Mouse (Mus musculus) adrenal gland, postnatal 10 days (tissue): Measurements from ENCODE around the gene Fgf23. TPM values are rescaled to one million over a fixed set of nuclear protein-coding genes. Genes with fewer than 3 reads are reported as not detected.

Experiments
- DNase-seq: peaks from one replicate; pipeline ENCODE4 v3.0.0; 2021; ENCODE audit warnings: mixed read lengths
- total RNA-seq, 2 experiments: library from RNA; stranded (reverse); gene quantifications; 2 replicates each; pipeline ENCODE4 v1.2.3; 2021

Gene Fgf23
- total RNA-seq, 2 experiments from 2014 or later, result not detected

- no peak for DNase-seq
Measured at GRCm38 (mm10) chr6:127114753-127115456, 42.2 kb downstream of the Fgf23 start.

DNA sequence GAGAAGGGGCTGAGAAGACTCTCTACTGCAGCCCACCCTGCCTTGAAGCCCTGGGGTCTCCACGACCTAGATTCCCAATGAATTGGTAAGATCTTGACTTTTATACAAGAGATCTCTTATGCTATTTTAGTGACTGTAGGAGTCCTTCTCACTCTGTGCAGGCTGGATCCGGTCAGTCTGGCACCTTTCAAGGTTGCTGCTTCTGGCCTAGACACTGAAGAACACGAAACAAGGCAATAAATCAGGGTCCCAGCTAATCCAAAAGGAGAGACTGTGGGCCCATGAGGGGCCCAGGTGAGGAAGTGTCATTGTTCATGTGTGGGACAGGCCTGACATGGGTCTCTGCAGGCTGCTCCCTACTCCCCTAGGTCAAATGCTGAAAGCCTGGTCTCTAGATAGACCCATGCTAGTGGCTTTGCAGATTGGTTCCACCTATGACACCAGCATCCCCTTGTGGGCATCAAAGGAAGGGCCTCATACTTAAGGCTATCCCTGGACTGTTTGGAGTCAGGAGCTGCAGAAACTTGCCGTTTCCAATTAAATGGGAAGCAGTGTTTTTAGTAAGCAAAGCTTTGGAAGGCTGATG lies 49.6 kb downstream of the Fgf23 start:
- DNase-seq, result peak; percentile 60

DNA sequence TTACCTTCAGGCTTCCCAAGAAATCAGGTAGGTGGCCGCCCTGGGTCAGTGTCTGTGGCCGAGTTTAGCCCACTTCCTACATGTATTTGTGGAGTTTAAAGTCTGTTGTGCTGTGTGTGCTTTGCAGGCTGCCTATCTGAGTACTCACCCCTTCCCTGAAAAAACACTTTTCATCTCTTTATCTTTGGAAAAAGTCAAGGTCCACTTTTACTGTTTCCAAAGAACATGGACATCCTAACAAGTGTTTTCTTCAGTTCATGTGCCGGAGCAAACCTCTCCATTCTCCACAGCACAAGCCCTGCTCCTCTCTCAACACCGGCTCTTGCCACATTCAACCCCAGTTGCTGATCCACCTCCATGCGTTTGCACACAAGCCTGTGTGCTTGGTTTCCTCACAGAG lies 50.3 kb downstream of the Fgf23 start:
- DNase-seq, result no peak

DNA sequence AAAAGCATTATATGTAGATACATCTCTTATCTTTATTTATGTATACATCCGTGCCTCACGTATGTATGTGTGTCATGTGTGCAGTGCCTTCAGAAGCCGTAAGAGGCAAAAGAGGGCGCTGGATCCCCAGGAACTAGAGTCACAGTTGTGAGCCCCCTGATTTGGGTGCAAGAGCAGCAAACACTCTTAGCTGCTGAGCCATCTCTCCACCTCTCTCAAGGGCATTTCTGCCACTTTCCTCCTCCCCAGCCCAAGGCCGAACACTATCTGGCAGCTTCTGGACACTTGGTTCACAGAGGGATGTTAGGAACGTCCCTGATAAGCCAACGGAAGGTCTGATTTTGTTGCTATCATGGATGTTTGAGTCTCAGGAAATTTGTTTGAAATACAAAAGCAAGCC lies 50.8 kb downstream of the Fgf23 start:
- peak; percentile 47 for DNase-seq

GRCm38 (mm10) chr6:127129659-127130058 lies 57.0 kb downstream of the Fgf23 start:
- no peak for DNase-seq

GRCm38 (mm10) chr6:127130377-127130776 lies 57.7 kb downstream of the Fgf23 start:
- no peak for DNase-seq

Other genes starting within 250 kb of the Fgf23 start
- 100 to 1,000 TPM; 413 to 455 TPM for gene Ndufa9, start 223.8 kb upstream of the Fgf23 start, total RNA-seq
- gene Akap3, start 219.8 kb upstream of the Fgf23 start, total RNA-seq, result under 1 TPM in 1 of 2 experiments, not detected in 1; 0.09 TPM
- under 1 TPM in 1 of 2 experiments, not detected in 1; 0.27 TPM for gene Dyrk4, start 151.1 kb upstream of the Fgf23 start, total RNA-seq
- gene Rad51ap1, start 133.3 kb upstream of the Fgf23 start, total RNA-seq, result 10 to 100 TPM; 11.1 to 12.1 TPM
- 10 to 100 TPM; 17.5 to 19.7 TPM for gene D6Wsu163e, start 132.9 kb upstream of the Fgf23 start, total RNA-seq
- under 1 TPM; 0.18 to 0.42 TPM for gene Fgf6, start 57.3 kb upstream of the Fgf23 start, total RNA-seq
- 10 to 100 TPM; 12.5 to 16.2 TPM for gene Tigar, start 36.7 kb downstream of the Fgf23 start, total RNA-seq
- gene Ccnd2, start 79.3 kb downstream of the Fgf23 start, total RNA-seq, result 100 to 1,000 TPM; 177 to 178 TPM